Mouse (Mus musculus) MEL-GATA-1-ER (cell line): ENCODE measurements around the gene Reg3g.
"Not testable (repeated sequence)": the region's sequence is repeated elsewhere in the genome, so short reads cannot be mapped to it uniquely, and the experiment has no call there.

Source experiments
- DNase-seq: peaks from one replicate; pipeline ENCODE4 v3.0.0-alpha.2; 2012; ENCODE audit warnings: low read depth; ENCODE audit errors: extremely low read depth

Gene Reg3g

GRCm38 (mm10) chr6:78468772-78469171 lies at the start of gene Reg3g:
Gene Reg3g, minus strand, starts transcription at chr6:78468872.
- no peak for DNase-seq

GRCm38 (mm10) chr6:78515777-78516446 lies 47.2 kb upstream of the Reg3g start:
- DNase-seq, result no peak

- DNase-seq, result no peak
These were observed 44.2 kb upstream of the Reg3g start for GRCm38 (mm10) chr6:78512833-78513232.

- DNase-seq, result no peak
These were observed 41.7 kb upstream of the Reg3g start for GRCm38 (mm10) chr6:78510173-78510900.

- DNase-seq, result no peak
These were observed 37.1 kb upstream of the Reg3g start for GRCm38 (mm10) chr6:78505745-78506144.

GRCm38 (mm10) chr6:78494633-78495032 lies 26.0 kb upstream of the Reg3g start:
- no peak for DNase-seq

- no peak for DNase-seq
These were observed 615 bp upstream of the Reg3g start for GRCm38 (mm10) chr6:78469287-78469686.

- no peak for DNase-seq
These were observed 5.4 kb downstream of the Reg3g start for GRCm38 (mm10) chr6:78463266-78463665.

GRCm38 (mm10) chr6:78462360-78462759 lies 6.3 kb downstream of the Reg3g start:
- no peak for DNase-seq

GRCm38 (mm10) chr6:78460191-78460825 lies 8.4 kb downstream of the Reg3g start:
- no peak for DNase-seq

- no peak for DNase-seq
These were observed 15.9 kb downstream of the Reg3g start for GRCm38 (mm10) chr6:78452804-78453203.

GRCm38 (mm10) chr6:78448409-78448808 lies 20.3 kb downstream of the Reg3g start:
- no peak for DNase-seq

GRCm38 (mm10) chr6:78447202-78447601 lies 21.5 kb downstream of the Reg3g start:
- no peak for DNase-seq

- DNase-seq, result no peak
These were observed 43.2 kb downstream of the Reg3g start for GRCm38 (mm10) chr6:78425497-78425896.

- not testable (repeated sequence) for DNase-seq
These were observed 46.3 kb downstream of the Reg3g start, which contains the start of gene Reg1 for GRCm38 (mm10) chr6:78422411-78422810. Gene Reg1, plus strand, starts transcription at chr6:78422711.
